Mouse (Mus musculus): Measurements from ENCODE around the gene Taok3. TPM values are rescaled to one million over a fixed set of nuclear protein-coding genes. Genes with fewer than 3 reads are reported as not detected.

Taok3 gene
- total and polyA plus RNA-seq, 3 experiments: 8.3 to 35.0 (median 17.4) TPM

GRCm38 (mm10) chr5:117105761-117106160 is 14.2 kb upstream of the Taok3 start:
- no peak overlapping the region for H3K27ac ChIP-seq (ENCODE audit: insufficient read depth, low read depth)
- no peaks in the 10 kb centered on the region for H3K79me2 ChIP-seq (replicated peaks; ENCODE audit: control insufficient read depth, extremely low read depth, insufficient read depth, poor library complexity, severe bottlenecking)
- no peak overlapping the region for H3K4me3 ChIP-seq (replicated peaks in 1 of 3; ENCODE audit: low read depth in 2 of 3, low read length in 2 of 3, poor library complexity in 1 of 3)
- H3K4me2 ChIP-seq (ENCODE audit: insufficient read depth, low read depth, poor library complexity, severe bottlenecking): no peak overlapping the region
- H3K9me3 ChIP-seq (replicated peaks; ENCODE audit: low read length): no peaks in the 10 kb centered on the region
- no peak for DNase-seq (ENCODE audit: extremely low read depth)
- H3K9ac ChIP-seq (ENCODE audit: insufficient read depth, low read depth): no peak overlapping the region
- peaks cover 86 to 99% of the 10 kb centered on the region in 2 experiments for H3K36me3 ChIP-seq (replicated peaks in 1 of 2; ENCODE audit: control insufficient read depth in 1 of 2, insufficient read depth in 1 of 2, low read length in 1 of 2)
- H3K27me3 ChIP-seq (replicated peaks): no peaks in the 10 kb centered on the region
- dilution Hi-C loops (cut with MboI; ENCODE audit: extremely low pct_ligation_motif_present, extremely low pct_unique_long_range_greater_than_20kb, low sequenced_read_pairs): no loop called here
- peaks cover 0 to 7% of the 10 kb centered on the region in 2 experiments; a peak in 1 of 4 replicates for H3K4me1 ChIP-seq (ENCODE audit: control insufficient read depth in 1 of 2, insufficient read depth in 2 of 2)
- in situ Hi-C loops (cut with MboI; ENCODE audit: low pct_ligation_motif_present, low pct_unique_long_range_greater_than_20kb, low sequenced_read_pairs): no loop called here
- TF ChIP-seq E2F4 (IDR thresholded peaks at IDR 0.05; ENCODE audit: insufficient replicate concordance, low read depth, low read length): no peak
- TF ChIP-seq TCF12 (IDR thresholded peaks at IDR 0.05; ENCODE audit: low read depth, low read length): no peak
- TF ChIP-seq IRF4 (IDR thresholded peaks at IDR 0.05; ENCODE audit: low read depth, low read length): no peak
- TF ChIP-seq NRF1 (IDR thresholded peaks at IDR 0.05; ENCODE audit: low read depth, low read length): no peak
- no peak for TF ChIP-seq GABPA (IDR thresholded peaks at IDR 0.05; ENCODE audit: insufficient replicate concordance, low read depth, low read length)
- no peak for TF ChIP-seq TBP (conservative IDR thresholded peaks at IDR 0.05; ENCODE audit: low read depth, low read length)
- TF ChIP-seq POLR2AphosphoS2 (IDR thresholded peaks at IDR 0.05; ENCODE audit: low read depth, low read length): no peak
- TF ChIP-seq ETS1 (conservative IDR thresholded peaks at IDR 0.05; ENCODE audit: low read depth, low read length): no peak
- TF ChIP-seq CTCF (conservative IDR thresholded peaks at IDR 0.05 in 1 of 2, IDR thresholded peaks at IDR 0.05 in 1 of 2; ENCODE audit: low read depth in 2 of 2, low read length in 2 of 2): no peak
- no peak for TF ChIP-seq PAX5 (IDR thresholded peaks at IDR 0.05; ENCODE audit: low read length)

- Histone ChIP-seq H3K9ac (ENCODE audit: insufficient read depth, low read depth) (no peak overlapping the region), H3K4me2 (ENCODE audit: insufficient read depth, low read depth, poor library complexity, severe bottlenecking) (no peak overlapping the region), H3K4me3 (replicated peaks in 1 of 3; ENCODE audit: low read depth in 2 of 3, low read length in 2 of 3, poor library complexity in 1 of 3) (no peak overlapping the region), H3K9me3 (replicated peaks; ENCODE audit: low read length) (no peaks in the 10 kb centered on the region), H3K79me2 (replicated peaks; ENCODE audit: control insufficient read depth, extremely low read depth, insufficient read depth, poor library complexity, severe bottlenecking) (no peaks in the 10 kb centered on the region; the same call in none of the 2 replicates), H3K36me3 (replicated peaks in 1 of 2; ENCODE audit: control insufficient read depth in 1 of 2, insufficient read depth in 1 of 2, low read length in 1 of 2) (peaks cover 83 to 99% of the 10 kb centered on the region in 2 experiments), H3K27ac (ENCODE audit: insufficient read depth, low read depth) (no peak overlapping the region), H3K4me1 (ENCODE audit: control insufficient read depth in 1 of 2, insufficient read depth in 2 of 2) (no peaks in the 10 kb centered on the region), H3K27me3 (replicated peaks) (no peaks in the 10 kb centered on the region)
- no peak for DNase-seq (ENCODE audit: extremely low read depth)
- TF ChIP-seq MAFK (IDR thresholded peaks at IDR 0.05; ENCODE audit: insufficient replicate concordance, low read length) (no peak), JUND (conservative IDR thresholded peaks at IDR 0.05; ENCODE audit: low read depth, low read length) (no peak), MAZ (IDR thresholded peaks at IDR 0.05; ENCODE audit: low read depth, low read length) (no peak), EP300 (IDR thresholded peaks at IDR 0.05; ENCODE audit: low read length) (no peak), USF1 (IDR thresholded peaks at IDR 0.05; ENCODE audit: low read depth, low read length) (no peak), CHD2 (IDR thresholded peaks at IDR 0.05; ENCODE audit: low read length) (no peak), SMC3 (IDR thresholded peaks at IDR 0.05; ENCODE audit: low read depth, low read length) (no peak), ZC3H11A (IDR thresholded peaks at IDR 0.05; ENCODE audit: low read depth, low read length) (no peak), HCFC1 (IDR thresholded peaks at IDR 0.05; ENCODE audit: low read depth, low read length) (no peak), NELFE (IDR thresholded peaks at IDR 0.05; ENCODE audit: low read depth, low read length) (no peak), ZMIZ1 (IDR thresholded peaks at IDR 0.05; ENCODE audit: low read depth, low read length) (no peak), ETS1 (conservative IDR thresholded peaks at IDR 0.05; ENCODE audit: low read depth, low read length) (no peak), MYC (IDR thresholded peaks at IDR 0.05; ENCODE audit: low read depth, low read length) (no peak), TCF12 (IDR thresholded peaks at IDR 0.05; ENCODE audit: low read depth, low read length) (no peak), NRF1 (IDR thresholded peaks at IDR 0.05; ENCODE audit: low read depth, low read length) (no peak), SIN3A (IDR thresholded peaks at IDR 0.05; ENCODE audit: low read length) (no peak), MEF2A (IDR thresholded peaks at IDR 0.05; ENCODE audit: borderline replicate concordance, low read depth, low read length) (no peak), GABPA (IDR thresholded peaks at IDR 0.05; ENCODE audit: insufficient replicate concordance, low read depth, low read length) (no peak)
- in situ Hi-C loops (cut with MboI; ENCODE audit: low pct_ligation_motif_present, low pct_unique_long_range_greater_than_20kb, low sequenced_read_pairs) (no loop called here), dilution Hi-C loops (cut with MboI; ENCODE audit: extremely low pct_ligation_motif_present, extremely low pct_unique_long_range_greater_than_20kb, low sequenced_read_pairs) (no loop called here)
Measured at GRCm38 (mm10) chr5:117108292-117108691, 11.6 kb upstream of the Taok3 start.
